Mouse (Mus musculus) cerebellum, adult (tissue): Measurements from ENCODE around the gene Snrnp70.

Experiments used
- ATAC-seq: cut with Nextera tagmentation; 2 replicates; pipeline ENCODE4 v1.9.2; 2017; ENCODE audit warnings: mild to moderate bottlenecking, moderate library complexity, mixed read lengths; ENCODE audit not compliant: insufficient number of reproducible peaks, low FRiP score, low TSS enrichment

Gene Snrnp70

GRCm38 (mm10) chr7:45395578-45396336 is at the start of gene Snrnp70:
Snrnp70 (minus strand) TSS chr7:45395742.
- peak; percentile 99 for ATAC-seq

DNA sequence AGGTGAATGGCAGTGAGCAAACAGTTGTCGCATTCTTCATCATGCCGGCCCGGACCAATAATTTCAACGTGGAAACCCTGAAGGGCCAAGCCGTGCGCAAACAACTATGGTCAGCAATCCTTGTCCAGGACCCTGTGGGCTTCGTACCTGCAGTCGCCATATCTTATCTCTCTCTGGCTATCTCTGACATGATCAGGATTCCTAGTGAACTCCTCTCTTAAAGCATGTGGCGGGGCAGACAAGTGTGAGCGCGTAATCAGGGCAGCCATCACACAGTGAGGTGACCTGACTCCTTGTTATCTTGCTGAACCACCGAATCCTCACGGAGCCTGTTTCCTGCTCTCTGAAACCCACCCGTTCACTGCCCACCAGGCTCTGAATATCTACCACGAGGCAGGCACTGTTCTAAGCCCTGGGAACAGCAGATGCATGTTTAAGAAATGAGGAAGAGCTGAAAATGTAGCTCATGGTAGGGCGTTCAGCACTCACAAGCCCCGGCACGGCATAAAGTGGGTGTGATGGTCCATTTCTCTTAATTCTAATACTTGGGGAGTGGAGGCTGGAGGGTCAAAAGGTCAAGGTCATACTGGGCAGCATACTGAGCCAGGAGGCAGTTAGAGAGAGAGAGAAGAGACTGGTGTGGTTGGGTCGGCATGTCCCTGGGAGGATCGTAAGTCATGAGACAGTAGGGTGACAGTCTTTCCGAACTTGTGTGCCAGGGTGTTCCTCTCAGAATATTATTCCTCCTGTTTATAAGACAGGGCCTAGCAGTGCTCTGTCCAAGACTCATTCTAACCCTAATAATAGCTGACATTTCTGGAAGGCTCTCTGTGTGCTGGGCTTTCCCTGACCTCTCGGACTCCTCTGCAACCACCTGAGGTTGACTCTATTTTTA is 48.2 kb upstream of the Snrnp70 start:
- no peak for ATAC-seq

GRCm38 (mm10) chr7:45437521-45438276 is 42.2 kb upstream of the Snrnp70 start, which contains the start of gene Ruvbl2:
Ruvbl2 (minus strand) TSS chr7:45438096.
- no peak for ATAC-seq

DNA sequence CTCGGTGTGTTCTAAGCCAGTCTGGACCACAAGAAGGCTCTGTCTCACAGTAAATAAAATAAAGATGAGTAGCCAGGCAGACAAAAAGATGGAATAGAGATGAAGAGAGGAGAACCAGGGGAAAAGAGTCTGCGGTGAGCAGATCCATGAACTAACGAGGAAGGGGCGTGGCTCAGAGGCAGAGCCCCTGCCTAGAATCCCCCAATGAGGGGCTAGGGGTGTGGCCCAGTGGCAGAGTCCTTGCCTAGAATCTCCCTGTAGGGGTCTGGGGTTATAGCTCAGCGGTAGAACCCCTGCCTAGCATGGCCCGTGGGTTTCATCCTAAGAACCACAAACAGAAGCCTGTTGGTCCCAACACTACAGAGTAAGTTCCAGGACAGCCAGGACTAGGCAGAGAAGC is 41.5 kb upstream of the Snrnp70 start:
- ATAC-seq: no peak

- ATAC-seq: no peak
Observed at GRCm38 (mm10) chr7:45436444-45436843, 40.9 kb upstream of the Snrnp70 start.

DNA sequence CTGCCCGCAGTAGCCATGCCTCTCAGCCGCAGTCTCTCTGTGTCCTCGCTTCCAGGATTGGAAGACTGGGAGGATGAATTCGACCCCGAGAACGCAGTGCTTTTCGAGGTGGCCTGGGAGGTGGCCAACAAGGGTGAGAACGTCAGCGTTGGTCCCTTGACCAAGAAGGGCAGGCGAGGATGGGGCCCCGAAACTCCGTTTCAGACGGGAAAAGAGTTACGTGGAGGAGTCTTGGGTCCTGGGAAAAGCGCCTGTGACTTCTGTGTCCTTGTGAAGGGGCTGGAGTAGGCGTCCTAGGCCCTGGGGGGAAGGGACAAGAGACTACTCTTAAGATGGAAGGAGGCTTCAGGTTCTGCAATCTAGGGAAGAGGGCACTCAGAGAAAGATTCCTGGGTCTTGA is 39.5 kb upstream of the Snrnp70 start:
- peak; percentile 1; the same call in 1 of the 2 replicates for ATAC-seq

- ATAC-seq: peak; percentile 85
Observed at GRCm38 (mm10) chr7:45434203-45435015, 38.9 kb upstream of the Snrnp70 start, which contains the start of gene Gys1. Gys1 (plus strand) TSS chr7:45434844.

DNA sequence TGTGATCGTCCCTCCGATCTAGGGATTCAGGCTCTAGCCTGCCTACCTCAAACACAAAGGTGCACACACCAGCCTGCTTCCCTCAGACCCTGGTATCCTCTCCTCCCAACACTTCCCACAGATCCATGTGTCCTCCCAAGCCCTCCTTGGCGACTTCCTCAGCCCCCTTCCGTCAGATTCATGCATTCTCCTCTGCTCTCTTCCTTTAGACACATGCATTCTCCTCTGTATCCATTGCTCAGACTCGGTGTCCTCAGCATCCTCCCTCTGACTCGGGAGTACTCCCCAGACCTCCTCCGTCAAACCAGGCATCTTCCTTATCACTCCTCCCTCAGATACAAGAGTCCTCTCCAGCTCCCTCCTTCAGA is 38.3 kb upstream of the Snrnp70 start:
- ATAC-seq: no peak

DNA sequence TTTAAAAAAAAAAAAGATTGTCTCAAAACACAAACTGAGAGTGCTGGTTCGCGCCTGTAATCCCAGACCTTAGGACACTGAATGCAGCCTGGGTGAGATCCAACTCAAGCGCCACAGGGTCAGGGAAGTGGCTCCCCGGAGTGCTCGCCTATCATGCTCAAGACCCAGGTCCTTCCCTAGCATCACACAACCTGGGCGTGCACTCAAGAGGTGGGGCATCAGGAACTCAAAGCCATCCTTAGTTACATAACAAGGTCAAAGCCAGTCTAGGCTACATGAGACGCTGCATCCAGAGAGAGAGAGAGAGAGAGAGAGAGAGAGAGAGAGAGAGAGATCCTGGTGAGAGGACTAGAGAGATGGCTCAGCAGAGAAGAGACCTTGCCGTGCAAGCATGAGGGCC is 31.0 kb upstream of the Snrnp70 start:
- ATAC-seq: no peak

DNA sequence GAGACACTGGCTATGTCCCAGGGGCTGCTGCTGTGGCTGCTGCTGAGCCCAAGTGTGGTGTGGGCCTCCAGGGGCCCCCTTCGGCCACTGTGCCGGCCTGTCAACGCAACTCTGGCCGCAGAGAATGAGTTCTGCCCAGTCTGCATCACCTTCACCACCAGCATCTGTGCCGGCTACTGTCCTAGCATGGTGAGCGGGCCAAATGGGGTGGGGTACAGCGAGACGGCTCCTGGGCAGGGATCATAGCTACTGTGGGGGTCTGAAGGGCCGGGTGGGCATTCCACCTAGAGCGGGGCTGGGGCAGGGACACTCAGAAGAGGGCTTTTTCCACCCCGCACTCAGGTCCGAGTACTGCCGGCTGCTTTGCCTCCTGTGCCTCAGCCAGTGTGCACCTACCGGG is 25.7 kb upstream of the Snrnp70 start:
- ATAC-seq: no peak

DNA sequence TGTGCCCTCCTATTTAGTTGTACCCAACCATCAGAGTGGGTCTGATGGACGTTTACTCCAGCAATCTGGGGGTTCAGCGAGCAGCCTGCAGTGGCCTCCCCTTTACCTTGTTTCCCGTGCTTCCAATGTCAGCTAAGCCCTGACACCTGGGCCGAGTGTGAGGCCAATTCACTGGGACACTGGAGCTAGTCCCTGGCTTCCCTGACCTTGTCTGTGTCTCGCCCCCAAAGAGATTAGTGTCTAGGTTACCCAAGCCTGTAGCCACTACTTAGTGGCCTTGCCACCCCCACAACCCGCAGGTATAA is 25.0 kb upstream of the Snrnp70 start, which contains the start of gene Lhb:
Lhb (plus strand) TSS at position 206 of the 305 bp plus-strand sequence.
- no peak for ATAC-seq

GRCm38 (mm10) chr7:45419859-45420614 is 24.5 kb upstream of the Snrnp70 start:
- no peak for ATAC-seq

DNA sequence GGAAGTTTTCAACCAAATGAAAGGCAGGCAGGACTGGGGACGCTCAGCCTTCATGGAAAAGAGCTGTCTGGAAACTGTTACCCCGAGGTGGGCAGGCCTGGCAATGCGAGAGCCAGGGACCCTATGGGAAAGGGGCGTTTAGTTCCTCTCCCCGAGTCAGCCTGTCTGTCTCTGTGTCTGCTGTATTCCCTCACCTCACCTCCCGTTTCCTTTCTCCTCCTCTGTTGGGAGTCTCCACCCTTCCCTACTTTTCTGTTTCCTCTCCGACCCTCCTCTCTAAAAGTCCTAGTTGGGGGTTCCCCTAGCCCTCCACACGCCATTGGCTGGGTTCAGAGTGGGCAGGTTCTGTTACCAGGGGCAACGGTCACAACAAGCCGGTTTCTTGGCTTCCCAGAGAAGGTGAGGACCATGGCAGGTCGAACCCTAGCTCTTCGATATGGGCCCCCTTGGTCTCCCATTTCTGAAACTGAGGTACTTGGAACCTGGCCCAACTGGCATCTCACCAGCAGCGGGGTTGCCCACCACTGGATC is 22.5 kb upstream of the Snrnp70 start:
- no peak for ATAC-seq

GRCm38 (mm10) chr7:45415636-45416035 is 20.1 kb upstream of the Snrnp70 start:
- ATAC-seq: no peak

- no peak for ATAC-seq
Observed at GRCm38 (mm10) chr7:45414740-45415224, 19.2 kb upstream of the Snrnp70 start.

GRCm38 (mm10) chr7:45413864-45414739 is 18.6 kb upstream of the Snrnp70 start:
- no peak for ATAC-seq

GRCm38 (mm10) chr7:45413113-45413863 is 17.7 kb upstream of the Snrnp70 start, which contains the start of gene Ntf5:
Ntf5 (plus strand) TSS chr7:45413695.
- ATAC-seq: no peak
